Mouse (Mus musculus): Measurements from ENCODE around the gene Ctsd. TPM values are rescaled to one million over a fixed set of nuclear protein-coding genes. Genes with fewer than 3 reads are reported as not detected.
"Not testable (repeated sequence)": the region's sequence is repeated elsewhere in the genome, so short reads cannot be mapped to it uniquely, and the experiment has no call there.

The Ctsd gene
- polyA plus RNA-seq, 1 experiment from 2014 or later = 288 TPM

DNA sequence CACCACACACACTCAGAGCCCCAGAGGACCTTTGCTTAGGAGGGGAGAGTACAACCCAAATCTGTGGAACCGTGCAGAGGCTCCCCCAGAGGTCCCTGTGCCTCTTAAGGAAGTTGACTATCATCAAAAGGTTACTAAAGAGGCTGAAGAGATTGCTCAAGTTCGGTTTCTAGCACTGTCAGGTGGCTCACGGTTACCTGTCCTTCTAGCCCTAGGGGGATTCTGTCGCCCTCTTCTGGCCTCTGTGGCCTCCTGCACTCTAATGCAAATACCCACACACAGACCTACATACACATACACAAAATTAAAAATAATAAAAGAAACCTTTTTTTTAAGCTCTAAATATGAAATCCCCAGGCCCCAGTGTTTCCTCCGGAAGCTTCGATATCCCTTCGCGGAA lies 30.8 kb upstream of the Ctsd start:
- Histone ChIP-seq H3K9ac (no peak overlapping the region), H3K4me3 (no peak overlapping the region), H3K27ac (replicated peaks) (no peak overlapping the region), H3K9me3 (no peaks in the 10 kb centered on the region), H3K27me3 (0 out of 2 replicates have a peak, but pooled peaks cover 4% of the 10 kb centered on the region), H3K36me3 (no peaks in the 10 kb centered on the region), H3K4me1 (replicated peaks) (no peaks in the 10 kb centered on the region), H3K4me2 (no peak overlapping the region)
- no peak for ATAC-seq (ENCODE audit: low read depth)
- 90% methylated on average over 8 of the region's 8 CpGs for WGBS

DNA sequence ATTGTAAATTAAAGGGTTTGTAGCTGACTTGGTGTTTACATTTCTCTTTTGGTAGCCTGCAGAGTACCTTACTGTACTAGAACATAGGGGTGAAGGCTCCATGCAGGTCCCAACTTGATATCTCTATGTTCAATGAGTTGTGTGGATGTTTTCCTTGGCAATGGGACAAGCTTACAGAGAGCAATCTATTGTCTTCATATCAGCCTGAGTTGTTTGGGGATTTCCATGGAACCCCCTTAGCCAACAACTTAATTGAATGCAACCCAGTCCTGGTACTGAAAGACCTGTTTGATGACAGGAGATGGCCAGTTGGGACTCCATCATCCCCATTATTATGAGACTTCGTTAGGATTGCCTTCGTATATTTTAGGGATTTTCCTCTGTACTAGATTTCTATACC lies 30.2 kb upstream of the Ctsd start:
- Histone ChIP-seq H3K4me2 (no peak overlapping the region), H3K4me1 (replicated peaks) (no peaks in the 10 kb centered on the region), H3K9me3 (no peaks in the 10 kb centered on the region), H3K36me3 (no peaks in the 10 kb centered on the region), H3K27me3 (0 out of 2 replicates have a peak, but pooled peaks cover 4% of the 10 kb centered on the region), H3K9ac (no peak overlapping the region), H3K27ac (replicated peaks) (no peak overlapping the region), H3K4me3 (no peak overlapping the region)
- 94% methylated on average over 2 of the region's 2 CpGs for WGBS
- no peak for ATAC-seq (ENCODE audit: low read depth)

DNA sequence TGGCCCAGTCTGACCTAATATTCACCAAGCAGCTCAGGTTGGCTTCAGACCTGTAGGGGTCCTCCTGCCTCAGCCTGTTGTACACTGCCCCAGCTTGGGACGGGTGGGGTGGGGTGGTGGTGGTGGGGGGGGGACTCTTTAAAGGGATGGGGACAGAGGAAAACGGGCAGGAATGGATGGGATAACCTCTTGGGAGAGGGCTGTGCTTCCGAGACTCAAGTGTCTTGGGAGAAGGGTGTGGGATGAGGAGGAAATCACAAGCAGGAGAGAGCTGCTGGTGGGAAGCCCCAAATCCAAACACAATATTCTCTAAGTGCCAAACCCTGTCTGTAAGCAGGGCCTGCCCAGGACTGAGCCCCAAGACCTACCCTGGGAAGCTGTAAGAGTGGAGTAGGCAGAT lies 28.4 kb upstream of the Ctsd start:
- no peaks in the 10 kb centered on the region for H3K9me3 ChIP-seq
- ATAC-seq (ENCODE audit: low read depth) = no peak
- no peaks in the 10 kb centered on the region for H3K36me3 ChIP-seq
- 78% methylated on average over 3 of the region's 3 CpGs for WGBS
- no peaks in the 10 kb centered on the region for H3K4me1 ChIP-seq (replicated peaks)
- no peak overlapping the region for H3K27ac ChIP-seq (replicated peaks)
- H3K4me3 ChIP-seq = no peak overlapping the region
- H3K9ac ChIP-seq = no peak overlapping the region
- H3K27me3 ChIP-seq = 0 out of 2 replicates have a peak, but pooled peaks cover 4% of the 10 kb centered on the region
- H3K4me2 ChIP-seq = no peak overlapping the region

DNA sequence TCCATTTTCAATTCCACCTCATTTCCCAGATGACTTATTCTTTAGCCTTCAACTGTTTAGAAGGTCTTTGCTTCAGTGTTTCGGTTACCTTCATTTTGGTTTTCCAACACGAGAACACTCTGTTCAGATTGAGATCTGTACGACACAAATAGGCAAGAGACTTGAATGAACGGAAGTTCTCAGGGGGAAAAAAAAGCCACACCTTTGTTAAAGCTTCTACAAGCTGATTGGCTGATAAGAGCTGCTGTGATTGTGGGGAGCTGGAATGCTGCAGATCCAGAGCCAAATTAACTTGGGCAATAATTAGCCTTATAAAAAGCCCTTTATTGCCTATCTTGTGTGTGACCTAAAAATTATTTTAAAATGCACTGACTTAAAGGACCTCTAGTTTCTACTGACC lies 27.5 kb upstream of the Ctsd start:
- H3K4me2 ChIP-seq = no peak overlapping the region
- ATAC-seq (ENCODE audit: low read depth) = no peak
- H3K4me1 ChIP-seq (replicated peaks) = no peaks in the 10 kb centered on the region
- 0 out of 2 replicates have a peak, but pooled peaks cover 3% of the 10 kb centered on the region for H3K27me3 ChIP-seq
- WGBS = 72% methylated on average over 4 of the region's 4 CpGs
- H3K36me3 ChIP-seq = no peaks in the 10 kb centered on the region
- no peak overlapping the region for H3K9ac ChIP-seq
- H3K4me3 ChIP-seq = no peak overlapping the region
- H3K27ac ChIP-seq (replicated peaks) = no peak overlapping the region
- H3K9me3 ChIP-seq = no peaks in the 10 kb centered on the region

DNA sequence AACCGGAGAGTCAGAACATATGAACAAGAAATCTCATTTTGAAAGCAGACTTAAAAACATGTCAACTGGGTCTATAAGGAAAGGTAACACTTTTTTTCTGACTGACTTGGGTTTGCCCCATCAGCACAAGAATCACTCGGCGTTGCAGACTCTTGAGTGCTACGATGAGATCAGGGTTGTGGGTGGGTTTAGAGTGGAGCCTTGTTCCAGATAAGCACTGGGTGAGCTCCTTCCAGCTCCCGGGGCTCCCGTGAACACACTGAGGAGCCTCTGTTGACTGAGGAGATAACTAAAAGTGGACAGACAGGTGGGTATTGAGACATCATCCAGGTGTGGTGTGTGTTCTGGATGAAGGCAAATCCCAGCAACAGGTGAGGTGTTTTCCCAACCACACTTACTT lies 25.4 kb upstream of the Ctsd start:
- no peaks in the 10 kb centered on the region for H3K36me3 ChIP-seq
- WGBS = 94% methylated on average over 6 of the region's 6 CpGs
- H3K9ac ChIP-seq = no peak overlapping the region
- ATAC-seq (ENCODE audit: low read depth) = no peak
- H3K9me3 ChIP-seq = no peaks in the 10 kb centered on the region
- H3K27me3 ChIP-seq = no peaks in the 10 kb centered on the region
- no peak overlapping the region for H3K4me2 ChIP-seq
- no peak overlapping the region for H3K27ac ChIP-seq (replicated peaks)
- no peaks in the 10 kb centered on the region for H3K4me1 ChIP-seq (replicated peaks)
- H3K4me3 ChIP-seq = no peak overlapping the region

DNA sequence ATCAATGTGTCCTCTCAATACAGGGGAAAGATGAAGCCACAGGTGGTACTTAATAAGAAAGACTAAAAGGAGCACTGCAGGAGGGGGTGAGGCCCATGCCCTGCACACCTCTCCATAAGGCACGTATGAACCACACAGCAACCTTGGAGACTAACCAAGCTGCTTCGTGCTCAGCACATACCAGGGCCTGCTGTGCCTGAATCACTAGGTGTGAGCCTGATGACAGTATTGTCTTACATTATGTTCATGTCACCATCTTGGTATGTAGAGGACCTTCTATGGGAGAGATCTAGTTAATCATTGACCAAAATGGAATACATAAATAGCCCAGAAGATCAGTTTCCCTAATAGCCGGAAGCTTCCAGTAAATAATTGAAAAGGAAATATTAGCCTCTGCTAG lies 21.8 kb upstream of the Ctsd start:
- Histone ChIP-seq H3K27ac (replicated peaks) (no peak overlapping the region), H3K4me2 (no peak overlapping the region), H3K4me1 (replicated peaks) (no peaks in the 10 kb centered on the region), H3K27me3 (no peaks in the 10 kb centered on the region), H3K36me3 (no peaks in the 10 kb centered on the region), H3K9ac (no peak overlapping the region), H3K9me3 (no peaks in the 10 kb centered on the region), H3K4me3 (no peak overlapping the region)
- 89% methylated on average over 3 of the region's 3 CpGs for WGBS
- no peak for ATAC-seq (ENCODE audit: low read depth)

DNA sequence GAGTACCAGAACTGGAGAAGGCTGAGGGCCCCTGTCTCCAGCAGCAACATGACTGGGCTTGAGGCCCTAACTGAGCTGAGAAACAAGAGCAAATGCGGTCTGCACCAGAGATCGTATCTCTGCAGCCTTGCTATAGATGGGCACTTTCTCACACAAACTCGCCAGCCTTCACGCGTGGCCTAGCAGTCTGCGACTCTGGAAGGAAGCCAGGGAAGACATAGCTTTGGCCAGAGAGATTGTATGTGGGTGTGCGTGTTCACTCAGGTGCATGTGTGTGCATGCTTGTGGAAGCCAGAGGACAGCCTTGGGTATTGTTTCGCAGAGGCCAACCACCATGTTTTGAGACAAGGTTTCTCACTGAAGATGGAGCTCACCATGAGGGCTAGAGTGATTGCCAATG lies 20.8 kb upstream of the Ctsd start:
- Histone ChIP-seq H3K4me2 (no peak overlapping the region), H3K27me3 (no peaks in the 10 kb centered on the region)
- 94% methylated on average over 8 of the region's 8 CpGs for WGBS

DNA sequence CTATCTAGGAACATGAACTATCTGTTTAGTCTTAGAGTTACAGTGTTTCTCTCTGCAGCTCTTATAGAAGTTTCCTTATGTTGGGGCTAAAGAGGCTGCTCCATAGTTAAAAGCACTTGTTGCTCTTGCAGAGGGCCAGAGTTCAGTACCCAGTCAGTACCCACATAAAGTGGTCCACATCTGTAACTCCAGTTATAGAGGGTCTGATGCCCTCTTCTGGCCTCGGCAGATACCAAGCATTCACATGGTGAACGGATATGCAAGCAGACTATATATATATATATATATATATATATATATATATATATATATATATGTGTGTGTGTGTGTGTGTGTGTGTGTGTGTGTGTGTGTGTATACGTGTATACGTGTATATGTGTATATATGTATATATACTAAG lies 20.1 kb upstream of the Ctsd start:
- Histone ChIP-seq H3K36me3 (no peaks in the 10 kb centered on the region), H3K9me3 (no peaks in the 10 kb centered on the region), H3K4me1 (replicated peaks) (no peaks in the 10 kb centered on the region), H3K4me3 (no peak overlapping the region), H3K27ac (replicated peaks) (no peak overlapping the region), H3K9ac (no peak overlapping the region), H3K4me2 (no peak overlapping the region), H3K27me3 (no peaks in the 10 kb centered on the region)
- ATAC-seq (ENCODE audit: low read depth) = no peak
- 70% methylated on average over 4 of the region's 4 CpGs for WGBS

More for the DNA sequence above, 20.8 kb upstream of the Ctsd start:
- Histone ChIP-seq H3K9ac (no peak overlapping the region), H3K36me3 (no peaks in the 10 kb centered on the region), H3K9me3 (no peaks in the 10 kb centered on the region), H3K27ac (replicated peaks) (no peak overlapping the region), H3K4me1 (replicated peaks) (no peaks in the 10 kb centered on the region), H3K4me3 (no peak overlapping the region)
- no peak for ATAC-seq (ENCODE audit: low read depth)

DNA sequence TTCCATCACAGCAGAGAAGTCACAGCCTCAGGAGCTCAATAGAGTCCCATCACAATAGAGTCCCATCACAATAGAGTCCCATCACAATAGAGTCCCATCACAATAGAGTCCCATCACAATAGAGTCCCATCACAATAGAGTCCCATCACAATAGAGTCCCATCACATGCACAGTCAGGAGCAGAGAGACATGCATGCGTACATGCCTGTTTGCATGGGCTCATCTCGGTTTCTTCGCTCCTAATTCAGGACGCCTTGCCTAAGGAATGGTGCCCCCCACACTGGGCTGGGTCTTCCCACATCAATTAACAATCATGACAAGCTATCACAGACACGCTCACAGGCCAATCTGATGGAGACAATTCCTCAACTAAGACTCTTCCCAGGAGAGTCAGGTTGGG lies 17.3 kb upstream of the Ctsd start:
- not testable (repeated sequence) for H3K36me3 ChIP-seq; ATAC-seq (ENCODE audit: low read depth); H3K4me3 ChIP-seq; H3K4me2 ChIP-seq; H3K27ac ChIP-seq (replicated peaks); H3K27me3 ChIP-seq; H3K4me1 ChIP-seq (replicated peaks); H3K9ac ChIP-seq; H3K9me3 ChIP-seq
- WGBS = 87% methylated on average over 5 of the region's 5 CpGs

DNA sequence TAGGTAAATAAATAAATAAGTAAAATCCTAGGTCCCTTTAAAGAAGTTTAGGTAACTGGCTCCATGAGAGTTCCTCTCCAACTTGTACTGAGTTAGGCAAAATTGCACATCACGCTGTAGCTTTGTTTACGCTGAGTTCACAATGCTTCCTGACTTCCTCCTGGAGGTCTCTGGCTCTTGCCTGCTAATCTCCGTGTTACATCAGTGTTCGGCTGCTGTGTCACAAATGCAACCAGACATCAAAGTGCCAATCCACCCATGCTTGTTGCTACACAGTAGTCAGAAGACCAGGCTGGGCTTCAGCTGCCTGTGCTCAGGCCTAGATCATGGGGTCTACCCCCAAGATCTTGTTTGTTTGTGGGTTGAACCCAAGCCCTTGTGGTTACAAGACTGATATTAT lies 15.8 kb upstream of the Ctsd start:
- no peaks in the 10 kb centered on the region for H3K27me3 ChIP-seq
- H3K4me2 ChIP-seq = no peak overlapping the region
- no peaks in the 10 kb centered on the region for H3K4me1 ChIP-seq (replicated peaks)
- WGBS = 87% methylated on average over 4 of the region's 4 CpGs
- ATAC-seq (ENCODE audit: low read depth) = no peak
- H3K9ac ChIP-seq = no peak overlapping the region
- H3K27ac ChIP-seq (replicated peaks) = no peak overlapping the region
- H3K36me3 ChIP-seq = no peaks in the 10 kb centered on the region
- H3K4me3 ChIP-seq = no peak overlapping the region
- no peaks in the 10 kb centered on the region for H3K9me3 ChIP-seq

DNA sequence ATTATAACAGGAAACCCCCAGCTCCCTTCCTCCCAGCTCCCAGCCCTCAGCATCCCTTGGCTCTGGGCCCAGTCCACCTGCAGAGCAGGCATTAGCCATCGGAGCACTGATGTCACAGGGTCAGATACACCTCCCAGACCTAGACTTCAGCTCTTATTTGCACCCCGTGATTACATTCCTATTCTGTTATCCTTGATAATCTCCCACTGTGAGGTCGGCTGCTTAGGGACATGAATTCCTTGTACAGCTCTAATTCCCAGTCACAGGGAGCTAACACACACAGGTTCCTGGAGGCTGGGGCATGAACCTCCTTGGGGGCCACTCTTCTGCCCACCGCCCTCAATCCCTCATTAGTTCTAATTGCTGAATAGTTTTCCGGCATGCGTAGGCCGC lies 12.9 kb upstream of the Ctsd start:
- Histone ChIP-seq H3K4me1 (replicated peaks) (no peaks in the 10 kb centered on the region), H3K9ac (no peak overlapping the region), H3K4me3 (no peak overlapping the region), H3K27me3 (no peaks in the 10 kb centered on the region), H3K36me3 (no peaks in the 10 kb centered on the region), H3K4me2 (no peak overlapping the region), H3K27ac (replicated peaks) (no peak overlapping the region), H3K9me3 (no peaks in the 10 kb centered on the region)
- no peak for ATAC-seq (ENCODE audit: low read depth)
- WGBS = 62% methylated on average over 7 of the region's 7 CpGs

DNA sequence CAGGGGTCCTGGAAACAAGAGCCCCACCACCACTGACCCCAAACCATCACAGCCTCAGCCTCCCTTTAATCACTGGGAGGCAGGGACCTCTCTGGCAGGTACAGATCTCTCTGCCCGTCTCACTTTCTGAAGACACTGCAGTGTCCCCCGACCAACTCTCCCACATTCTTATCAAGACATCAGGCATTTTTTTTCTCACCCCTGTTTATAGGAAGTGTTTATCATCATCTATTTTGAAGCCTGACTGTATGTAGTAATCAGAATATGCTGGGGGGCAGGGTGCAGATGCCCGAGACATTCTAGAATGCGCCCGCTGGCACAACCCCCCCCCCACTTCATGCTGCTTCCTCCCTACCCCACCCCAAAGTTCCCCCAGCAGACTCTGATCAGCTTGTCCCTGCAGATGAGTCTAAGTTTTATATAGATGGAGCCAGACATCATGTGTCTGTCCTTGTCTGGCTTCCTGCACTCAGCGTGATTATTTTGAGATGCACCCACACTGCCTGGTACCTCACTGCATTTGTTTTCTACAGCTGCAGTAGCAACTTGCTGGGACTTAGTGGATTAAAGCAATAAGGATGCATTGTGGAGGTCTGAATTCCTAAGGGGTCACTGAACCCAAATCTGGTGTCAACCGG lies 12.4 kb upstream of the Ctsd start:
- Histone ChIP-seq H3K9ac (no peak overlapping the region), H3K4me1 (replicated peaks) (no peaks in the 10 kb centered on the region), H3K4me2 (no peak overlapping the region), H3K9me3 (no peaks in the 10 kb centered on the region), H3K27ac (replicated peaks) (no peak overlapping the region), H3K4me3 (no peak overlapping the region), H3K27me3 (no peaks in the 10 kb centered on the region), H3K36me3 (no peaks in the 10 kb centered on the region)
- no peak for ATAC-seq (ENCODE audit: low read depth)
- 82% methylated on average over 7 of the region's 7 CpGs for WGBS

DNA sequence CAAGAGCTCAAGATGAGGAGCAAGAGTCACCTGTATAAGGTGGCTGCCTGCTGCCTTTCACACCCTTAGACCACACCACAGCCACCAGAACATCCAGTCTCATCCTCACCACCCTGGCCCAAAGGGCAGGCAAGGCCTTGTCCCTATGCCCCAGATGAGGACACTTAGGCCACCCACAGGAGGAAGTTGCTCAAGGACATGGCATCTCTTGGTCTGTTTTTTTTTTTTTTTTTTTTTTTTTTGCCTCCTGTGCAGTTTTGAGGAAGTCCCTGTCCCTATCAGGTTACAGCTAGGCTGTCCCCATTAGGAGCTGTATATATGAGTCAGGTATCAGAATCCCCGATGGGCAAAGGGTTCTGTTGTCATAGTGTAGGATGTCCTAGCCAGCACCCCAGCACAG lies 11.4 kb upstream of the Ctsd start:
- H3K4me3 ChIP-seq = no peak overlapping the region
- 88% methylated on average over 1 of the region's 1 CpGs for WGBS

More for the DNA sequence above, 11.4 kb upstream of the Ctsd start:
- Histone ChIP-seq H3K9me3 (no peaks in the 10 kb centered on the region), H3K4me1 (replicated peaks) (no peaks in the 10 kb centered on the region), H3K4me2 (no peak overlapping the region), H3K27me3 (no peaks in the 10 kb centered on the region), H3K27ac (replicated peaks) (no peak overlapping the region), H3K36me3 (no peaks in the 10 kb centered on the region), H3K9ac (no peak overlapping the region)
- ATAC-seq (ENCODE audit: low read depth) = no peak
